Mouse (Mus musculus) layer of hippocampus, adult 2 months (tissue): Measurements from ENCODE around the gene Samd14. TPM values are rescaled to one million over a fixed set of nuclear protein-coding genes. Genes with fewer than 3 reads are reported as not detected.

Source experiments
- DNase-seq, 2 experiments: peaks; one replicate each; pipeline ENCODE4 v3.0.0; 2022; ENCODE audit warnings: low spot score in 2 of 2
- H3K27ac ChIP-seq: fragments of 200-600 bp; 2 replicates; pipeline ENCODE4 v1.8.1; 2022
- H3K4me3 ChIP-seq: fragments of 200-600 bp; 2 replicates; pipeline ENCODE4 v1.8.1; 2022; ENCODE audit warnings: mild to moderate bottlenecking
- CTCF ChIP-seq: fragments of 200-600 bp; conservative IDR thresholded peaks from 2 replicates; pipeline ENCODE4 v1.8.1; 2022; ENCODE audit warnings: antibody characterized with exemption, mild to moderate bottlenecking, moderate library complexity
- total RNA-seq, 2 experiments: library from RNA; stranded (reverse); gene quantifications; 2 replicates each; pipeline ENCODE4 v1.2.3; 2021

The Samd14 gene
- total RNA-seq, 2 experiments from 2014 or later, result 38.9 to 40.8 TPM

DNA sequence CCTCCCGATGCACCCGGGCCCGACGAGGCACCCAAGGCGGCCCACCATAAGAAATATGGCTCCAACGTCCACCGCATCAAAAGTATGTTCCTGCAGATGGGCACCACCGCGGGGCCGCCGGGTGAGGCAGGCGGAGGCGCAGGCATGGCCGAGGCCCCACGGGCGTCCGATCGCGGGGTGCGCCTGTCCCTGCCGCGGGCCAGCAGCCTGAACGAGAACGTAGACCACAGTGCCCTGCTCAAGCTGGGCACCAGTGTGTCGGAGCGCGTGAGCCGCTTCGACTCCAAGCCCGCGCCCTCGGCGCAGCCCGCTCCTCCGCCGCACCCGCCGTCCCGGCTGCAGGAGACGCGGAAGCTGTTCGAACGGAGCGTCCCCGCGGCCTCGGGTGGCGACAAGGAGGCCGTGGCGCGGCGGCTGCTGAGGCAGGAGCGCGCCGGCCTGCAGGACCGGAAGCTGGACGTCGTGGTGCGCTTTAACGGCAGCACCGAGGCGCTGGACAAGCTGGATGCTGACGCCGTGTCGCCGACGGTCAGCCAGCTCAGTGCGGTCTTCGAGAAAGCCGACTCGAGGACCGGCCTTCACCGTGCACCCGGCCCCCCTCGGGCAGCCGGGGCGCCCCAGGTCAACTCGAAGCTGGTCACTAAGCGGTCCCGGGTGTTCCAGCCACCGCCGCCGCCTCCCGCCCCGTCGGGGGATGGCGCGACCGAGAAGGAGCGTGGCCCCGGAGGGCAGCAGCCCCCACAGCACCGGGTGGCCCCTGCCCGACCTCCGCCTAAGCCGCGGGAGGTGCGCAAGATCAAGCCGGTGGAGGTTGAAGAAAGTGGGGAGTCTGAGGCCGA lies 17.8 kb upstream of the Samd14 start:
- no peak for TF ChIP-seq CTCF
- Histone ChIP-seq H3K4me3 (peak overlapping the region; percentile 94), H3K27ac (peak overlapping the region; percentile 100)
- no peak for DNase-seq

DNA sequence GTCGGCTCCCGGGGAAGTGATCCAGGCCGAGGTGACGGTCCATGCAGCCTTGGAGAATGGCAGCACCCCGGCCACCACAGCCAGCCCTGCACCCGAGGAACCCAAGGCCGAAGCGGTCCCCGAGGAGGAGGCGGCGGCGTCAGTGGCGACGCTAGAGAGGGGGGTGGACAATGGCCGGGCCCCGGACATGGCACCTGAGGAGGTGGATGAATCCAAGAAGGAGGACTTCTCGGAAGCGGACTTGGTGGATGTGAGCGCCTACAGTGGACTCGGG lies 17.3 kb upstream of the Samd14 start:
- Histone ChIP-seq H3K27ac (peak overlapping the region; percentile 100), H3K4me3 (peak overlapping the region; percentile 94)
- no peak for DNase-seq
- TF ChIP-seq CTCF, result no peak

DNA sequence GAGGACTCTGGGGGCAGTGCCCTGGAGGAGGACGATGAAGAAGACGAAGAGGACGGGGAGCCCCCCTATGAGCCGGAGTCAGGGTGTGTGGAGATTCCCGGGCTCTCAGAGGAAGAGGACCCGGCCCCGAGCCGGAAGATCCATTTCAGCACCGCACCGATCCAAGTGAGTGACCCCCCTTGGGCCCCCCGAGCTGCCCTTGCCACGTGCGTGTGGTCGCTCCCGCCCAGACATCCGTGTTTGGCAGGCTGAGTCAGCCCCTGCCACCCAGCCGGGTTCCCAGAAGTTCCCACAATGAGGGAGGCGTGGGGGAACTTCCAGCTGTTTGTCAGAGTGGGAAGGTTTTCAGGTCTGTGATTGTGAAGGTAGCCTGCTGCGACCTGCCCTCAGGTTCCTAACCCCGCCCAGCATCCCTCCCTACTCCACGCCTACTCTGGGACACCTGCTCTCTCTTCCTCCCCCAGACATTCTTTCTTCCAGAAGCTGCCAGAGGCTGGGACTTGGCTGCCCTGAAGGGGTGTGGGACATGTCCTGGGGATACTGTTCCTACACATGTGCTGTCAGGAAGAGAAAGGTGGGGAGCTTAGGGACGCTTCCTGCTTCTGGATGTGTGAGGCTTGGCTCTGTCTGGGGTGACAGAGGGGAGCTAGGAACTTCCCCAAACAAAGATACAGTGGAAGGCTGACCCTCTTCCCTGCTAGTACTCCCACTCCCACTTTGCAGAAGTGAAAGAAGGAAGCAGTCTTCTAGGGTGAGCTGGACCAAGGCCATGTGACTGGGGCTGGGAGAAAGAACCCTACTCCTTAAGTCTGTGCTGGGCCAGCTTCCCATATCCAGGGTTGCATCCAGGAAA lies 16.7 kb upstream of the Samd14 start:
- Histone ChIP-seq H3K4me3 (peak overlapping the region; percentile 94), H3K27ac (peak overlapping the region; percentile 100)
- DNase-seq, result no peak
- TF ChIP-seq CTCF, result no peak

DNA sequence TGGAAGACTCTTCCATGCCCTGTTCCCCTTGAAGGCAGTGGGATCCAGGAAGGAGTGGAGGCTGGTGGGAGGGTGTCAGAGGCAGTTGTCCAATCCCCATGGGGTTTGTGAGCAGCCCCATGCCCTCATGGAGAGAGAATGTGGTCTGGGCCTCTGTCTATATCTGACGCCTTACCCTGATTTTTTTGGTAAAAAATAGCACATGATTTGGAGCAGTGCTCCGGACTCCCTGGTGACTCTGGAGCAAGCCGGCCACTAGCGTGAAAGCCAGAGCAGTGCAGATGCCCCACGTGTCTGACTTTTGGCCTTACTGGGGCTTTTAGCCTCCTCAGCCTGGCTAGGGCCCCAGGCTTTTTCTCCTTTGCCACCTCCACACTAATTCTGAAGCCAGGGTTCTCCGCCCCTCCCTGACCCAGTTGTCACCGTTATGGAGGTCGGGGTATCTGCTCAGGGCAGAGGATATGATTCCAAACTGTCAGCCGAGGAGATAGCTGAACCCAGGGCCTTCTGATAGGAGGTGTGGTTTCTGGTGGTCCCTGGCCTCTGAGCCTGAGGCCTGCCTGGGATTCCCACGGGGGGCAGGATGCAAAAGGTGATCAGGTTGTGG lies 15.4 kb upstream of the Samd14 start:
- TF ChIP-seq CTCF, result no peak
- DNase-seq, result no peak
- H3K4me3 ChIP-seq, result peak overlapping the region; percentile 94
- peak overlapping the region; percentile 100 for H3K27ac ChIP-seq

DNA sequence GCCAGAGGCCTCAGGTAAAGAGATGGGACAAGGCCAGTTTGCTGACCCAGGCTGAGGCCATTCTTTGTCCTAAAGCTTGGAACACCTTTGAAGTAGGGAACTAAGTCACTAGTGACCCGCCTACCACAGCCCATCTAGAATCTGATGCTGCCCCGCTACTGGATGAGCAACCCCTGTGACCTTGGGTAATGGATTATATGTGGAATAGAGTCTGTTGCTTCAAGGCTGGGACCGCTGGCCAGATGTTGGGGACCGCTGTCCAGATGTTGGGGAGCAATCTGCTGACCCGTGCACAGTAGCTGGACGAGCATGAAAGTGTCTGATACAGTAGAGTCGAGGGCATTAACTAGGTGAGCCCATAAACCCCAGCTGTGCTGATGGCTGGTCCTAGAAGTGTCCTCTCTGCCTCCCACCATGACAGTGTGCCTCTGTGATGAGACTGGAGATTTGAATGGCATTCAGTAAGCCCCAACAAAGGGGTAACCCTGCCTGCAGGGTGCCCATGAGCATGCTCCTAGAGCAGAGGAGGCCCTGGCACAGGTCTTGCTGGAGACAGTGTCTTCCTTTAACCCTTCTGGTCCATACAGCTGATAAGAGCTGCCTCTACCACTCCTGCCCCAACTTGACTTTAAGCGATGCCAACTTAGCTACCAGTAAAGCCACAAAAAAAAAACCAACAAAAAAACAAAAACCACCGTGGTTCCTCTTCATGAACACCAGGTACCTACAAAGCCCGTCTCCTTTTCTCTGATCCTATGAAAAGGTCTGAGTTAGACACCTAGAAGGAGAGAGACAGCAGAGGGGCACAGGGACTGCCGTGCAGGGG lies 14.5 kb upstream of the Samd14 start:
- Histone ChIP-seq H3K27ac (peak overlapping the region; percentile 100), H3K4me3 (peak overlapping the region; percentile 94)
- no peak for DNase-seq
- TF ChIP-seq CTCF, result no peak

DNA sequence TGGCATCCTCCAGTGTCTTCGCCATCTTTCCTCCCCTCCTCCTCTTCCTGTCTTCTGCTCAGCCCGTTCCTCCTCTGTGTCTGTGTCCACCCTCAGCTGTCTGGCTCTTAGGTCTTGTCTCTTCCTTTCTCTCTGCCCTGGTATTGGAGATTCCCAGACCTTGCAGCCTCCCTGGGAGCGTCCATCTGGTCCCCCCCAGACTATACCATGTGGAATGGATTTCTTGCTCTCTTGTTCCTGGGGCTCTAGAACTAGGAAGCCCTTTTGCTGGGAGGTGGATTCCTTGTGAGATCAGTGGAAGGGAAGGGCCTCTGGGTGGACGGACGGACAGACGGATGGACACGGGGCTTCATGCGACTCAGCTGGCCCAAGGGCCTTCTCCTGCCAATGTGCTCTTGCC lies 13.6 kb upstream of the Samd14 start:
- Histone ChIP-seq H3K27ac (peak overlapping the region; percentile 100), H3K4me3 (peak overlapping the region; percentile 94)
- no peak for DNase-seq
- TF ChIP-seq CTCF, result no peak

DNA sequence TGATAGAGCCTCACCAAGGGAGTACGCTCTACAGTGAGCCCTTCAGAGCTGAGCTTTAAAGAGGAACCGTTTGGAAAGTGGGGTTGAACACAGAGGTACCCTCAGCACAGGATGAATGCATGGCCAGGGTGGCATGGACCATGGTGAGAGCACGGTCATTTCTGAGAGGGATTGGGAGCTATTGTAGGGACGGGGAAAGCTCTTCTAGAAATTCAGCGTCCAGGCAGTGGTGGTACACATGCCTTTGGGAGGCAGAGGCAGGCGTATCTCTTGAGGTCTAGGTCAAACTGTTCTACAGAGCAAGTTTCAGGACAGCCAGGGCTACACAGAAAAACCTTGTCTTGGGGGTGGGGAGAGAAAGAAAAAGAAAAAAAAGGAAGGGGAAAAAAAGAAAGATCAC lies 12.7 kb upstream of the Samd14 start:
- no peak for TF ChIP-seq CTCF
- DNase-seq, result no peak
- Histone ChIP-seq H3K27ac (peak overlapping the region; percentile 100), H3K4me3 (no peak overlapping the region; the same call in 1 of the 2 replicates)

DNA sequence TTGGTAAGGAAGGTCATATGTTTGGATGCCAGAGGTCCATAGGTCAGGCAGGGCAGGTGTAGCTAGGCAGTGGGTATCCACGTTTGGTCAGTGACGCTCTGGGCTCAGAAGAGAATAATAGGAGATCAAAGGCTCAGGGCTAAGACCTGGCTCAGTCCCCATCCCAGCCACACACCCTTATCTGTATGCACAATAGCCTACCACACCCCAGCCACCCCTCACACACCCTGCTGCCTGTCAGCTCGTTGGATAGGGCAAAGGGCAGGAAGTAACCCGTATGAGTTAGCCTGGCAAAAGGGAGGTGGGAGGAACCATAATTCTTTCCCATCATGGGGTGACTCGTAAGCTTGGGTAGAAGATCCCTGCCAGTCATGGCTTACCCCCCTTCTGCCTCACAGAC lies 12.1 kb upstream of the Samd14 start:
- Histone ChIP-seq H3K4me3 (peak overlapping the region; percentile 23), H3K27ac (peak overlapping the region; percentile 100)
- no peak for TF ChIP-seq CTCF
- no peak for DNase-seq

DNA sequence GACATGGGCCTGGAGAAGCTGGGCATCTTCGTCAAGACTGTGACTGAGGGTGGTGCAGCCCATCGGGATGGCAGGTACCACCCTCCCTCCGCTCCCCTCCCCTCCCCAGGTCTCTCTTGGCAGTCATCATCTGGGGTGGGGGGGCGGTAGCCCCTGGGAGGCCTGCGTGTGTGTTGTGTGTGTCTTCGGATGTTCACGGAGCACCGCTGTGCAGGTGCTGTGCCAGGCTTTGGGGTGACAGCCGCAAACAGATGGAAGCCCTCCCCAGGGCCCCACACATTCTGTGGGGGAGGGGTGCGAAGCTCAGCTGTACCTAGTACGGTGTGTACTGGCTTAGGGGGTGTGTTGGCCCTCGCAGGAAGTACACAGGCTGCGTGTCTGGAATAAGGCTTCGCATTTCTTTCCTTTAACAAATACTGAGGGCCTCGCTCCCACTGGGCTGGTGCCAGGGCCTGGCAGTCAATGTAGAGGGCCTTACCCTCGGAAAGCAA lies 11.6 kb upstream of the Samd14 start:
- TF ChIP-seq CTCF, result no peak
- Histone ChIP-seq H3K4me3 (peak overlapping the region; percentile 23), H3K27ac (peak overlapping the region; percentile 100)
- DNase-seq, result peak; percentile 72 to 73

DNA sequence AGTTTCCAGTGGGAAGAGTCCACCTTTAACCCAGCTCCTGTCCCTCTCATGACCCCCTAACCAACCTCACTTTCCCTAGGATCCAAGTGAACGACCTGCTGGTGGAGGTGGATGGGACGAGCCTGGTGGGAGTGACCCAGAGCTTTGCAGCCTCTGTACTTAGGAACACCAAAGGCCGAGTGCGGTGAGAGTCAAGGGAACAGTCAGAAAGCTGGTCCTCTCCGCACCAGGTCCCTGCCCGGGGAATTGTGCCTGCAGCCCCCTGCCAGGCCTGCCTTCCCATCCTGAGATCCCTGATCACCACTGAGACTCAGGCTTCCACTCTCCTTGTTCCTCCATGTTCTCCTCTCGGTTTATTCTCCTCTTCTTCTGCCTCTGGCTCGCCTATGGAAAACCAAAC lies 9.6 kb upstream of the Samd14 start:
- TF ChIP-seq CTCF, result no peak
- H3K27ac ChIP-seq, result peak overlapping the region; percentile 100
- DNase-seq, result no peak

DNA sequence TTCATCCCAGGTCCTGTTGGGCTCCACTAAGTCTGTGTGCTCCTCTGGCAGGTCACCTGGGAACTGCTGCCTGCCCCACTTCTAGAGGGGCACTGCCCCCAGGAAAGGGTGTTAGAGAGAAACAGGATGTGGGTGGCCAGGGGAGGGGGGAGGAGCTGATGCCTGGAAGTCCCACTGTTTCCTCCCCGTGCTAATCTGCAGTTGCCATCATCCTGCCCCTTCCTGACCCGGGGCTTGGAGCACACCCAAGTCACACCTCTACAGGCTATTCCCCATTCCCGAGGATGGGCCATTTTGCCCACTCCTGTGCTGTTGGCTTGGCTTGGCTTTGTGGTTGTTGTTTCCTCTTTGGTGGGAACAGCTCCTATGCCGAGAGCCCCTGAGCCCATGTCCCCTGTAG lies 9.1 kb upstream of the Samd14 start:
- no peak for TF ChIP-seq CTCF
- Histone ChIP-seq H3K4me3 (0 out of 2 replicates have a peak overlapping the region, but pooled peaks have one; percentile 3), H3K27ac (peak overlapping the region; percentile 100)
- DNase-seq, result no peak

More for the DNA sequence above, 9.6 kb upstream of the Samd14 start:
- H3K4me3 ChIP-seq, result no peak overlapping the region

DNA sequence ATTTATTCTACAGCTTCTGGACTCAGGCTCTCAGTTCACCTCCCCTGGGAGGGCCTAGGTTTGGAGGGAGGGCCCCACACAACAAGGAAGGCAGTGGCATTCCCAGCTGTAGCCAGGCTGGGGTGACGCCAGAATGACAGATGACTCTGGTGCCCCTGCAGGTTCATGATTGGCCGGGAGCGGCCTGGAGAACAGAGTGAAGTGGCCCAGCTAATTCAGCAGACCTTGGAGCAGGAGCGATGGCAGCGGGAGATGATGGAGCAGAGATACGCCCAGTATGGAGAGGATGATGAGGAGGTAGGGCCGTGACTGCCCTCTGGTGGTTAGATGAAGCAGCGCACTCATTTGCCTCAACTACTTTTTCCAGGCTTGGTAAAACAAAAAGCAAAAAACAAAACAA lies 8.6 kb upstream of the Samd14 start:
- DNase-seq, result peak in 1 of 2 experiments; percentile 69
- Histone ChIP-seq H3K27ac (peak overlapping the region; percentile 100), H3K4me3 (no peak overlapping the region)
- peak; percentile 96 for TF ChIP-seq CTCF
